Mouse (Mus musculus) limb, embryonic 15.5 days (tissue): ENCODE measurements at regions not wholly inside any gene's neighbourhood (a gene's known extent, or its start where the extent isn't known, plus 50 kb on each side); places are given as distances from the start of the nearest gene placed in this dataset.
"Not testable (repeated sequence)": the region's sequence is repeated elsewhere in the genome, so short reads cannot be mapped to it uniquely, and the experiment has no call there.

Experiments used
- ATAC-seq: fragments of 200-750 bp; cut with Nextera tagmentation; 2 replicates; pipeline ENCODE4 v1.8.0; 2017; ENCODE audit warnings: low read depth, moderate TSS enrichment; ENCODE audit not compliant: insufficient number of reproducible peaks, low FRiP score, low TSS enrichment
- H3K27ac ChIP-seq: fragments of 300-500 bp; sonication (generic); 2 replicates; pipeline ENCODE4 v1.5.1; 2015; ENCODE audit warnings: moderate library complexity, mild to moderate bottlenecking, inconsistent platforms
- H3K27me3 ChIP-seq: fragments of 300-500 bp; sonication (generic); 2 replicates; pipeline ENCODE4 v1.6.1; 2015; ENCODE audit warnings: inconsistent platforms
- H3K36me3 ChIP-seq: fragments of 300-500 bp; sonication (generic); 2 replicates; pipeline ENCODE4 v1.6.1; 2015; ENCODE audit warnings: inconsistent platforms
- H3K4me1 ChIP-seq: fragments of 300-500 bp; sonication (generic); 2 replicates; pipeline ENCODE4 v1.6.1; 2015; ENCODE audit warnings: inconsistent platforms
- H3K4me2 ChIP-seq: fragments of 300-500 bp; sonication (generic); 2 replicates; pipeline ENCODE4 v1.6.1; 2015; ENCODE audit warnings: mild to moderate bottlenecking, inconsistent platforms
- H3K4me3 ChIP-seq: fragments of 300-500 bp; sonication (generic); 2 replicates; pipeline ENCODE4 v1.5.1; 2015; ENCODE audit warnings: mild to moderate bottlenecking, inconsistent platforms
- H3K9ac ChIP-seq: fragments of 300-500 bp; sonication (generic); 2 replicates; pipeline ENCODE4 v1.6.1; 2015; ENCODE audit warnings: inconsistent platforms
- H3K9me3 ChIP-seq: fragments of 300-500 bp; sonication (generic); 2 replicates; pipeline ENCODE4 v1.6.1; 2016; ENCODE audit warnings: inconsistent platforms
- WGBS: fragments of 180-500 bp; shearing (Covaris S2); methylation state at CpG from one replicate; pipeline ENCODE4 v1.1.7; 2015; 5-methylcytosine and 5-hydroxymethylcytosine counted together

GRCm38 (mm10) chr12:112299603-112300002, 153.6 kb downstream of the Kif26a start:
- Histone ChIP-seq H3K4me1 (peaks cover 50% of the 10 kb centered on the region), H3K4me3 (no peak overlapping the region), H3K27me3 (peaks cover 10% of the 10 kb centered on the region), H3K4me2 (no peak overlapping the region), H3K27ac (no peak overlapping the region), H3K9me3 (no peaks in the 10 kb centered on the region), H3K9ac (no peak overlapping the region), H3K36me3 (no peaks in the 10 kb centered on the region)
- WGBS = 41% methylated on average over 6 of the region's 6 CpGs
- 0 out of 2 replicates have a peak, but pooled peaks have one; percentile 25 for ATAC-seq

- Histone ChIP-seq H3K9ac (no peak overlapping the region), H3K4me3 (no peak overlapping the region), H3K4me2 (no peak overlapping the region), H3K4me1 (peaks cover 50% of the 10 kb centered on the region), H3K9me3 (no peaks in the 10 kb centered on the region), H3K27me3 (peaks cover 8% of the 10 kb centered on the region), H3K27ac (no peak overlapping the region; the same call in 1 of the 2 replicates), H3K36me3 (no peaks in the 10 kb centered on the region)
- 48% methylated on average over 4 of the region's 4 CpGs for WGBS
- no peak for ATAC-seq
These were observed 154.1 kb downstream of the Kif26a start for GRCm38 (mm10) chr12:112300125-112300524.

DNA sequence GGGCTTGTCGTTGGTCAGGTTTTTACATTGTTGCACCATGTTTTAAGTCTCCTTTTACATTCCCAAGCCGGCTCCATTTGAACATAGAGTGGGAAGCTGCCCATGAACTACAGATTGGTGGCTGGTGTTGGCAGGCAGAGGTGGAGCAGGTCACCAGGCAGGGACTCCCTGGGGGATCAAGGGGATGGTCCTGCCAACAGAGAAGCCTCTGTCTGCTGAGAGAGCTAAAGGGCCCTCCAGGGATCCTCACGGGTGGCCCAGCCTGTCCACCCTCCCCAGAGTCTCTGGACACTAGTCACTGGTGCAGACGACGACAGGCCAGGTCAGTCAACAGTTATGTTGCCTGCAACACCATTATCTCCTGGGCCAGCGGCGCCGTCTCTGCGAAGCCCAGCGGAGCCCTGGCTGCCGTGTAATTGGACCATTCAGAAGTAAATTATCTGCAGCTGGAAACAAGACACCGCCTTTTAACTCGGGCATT, 155.4 kb downstream of the Kif26a start:
- H3K4me3 ChIP-seq = no peak overlapping the region
- peaks cover 8% of the 10 kb centered on the region for H3K27me3 ChIP-seq
- no peak overlapping the region for H3K9ac ChIP-seq
- peaks cover 40% of the 10 kb centered on the region for H3K4me1 ChIP-seq
- WGBS = 5% methylated on average over 13 of the region's 13 CpGs
- no peak overlapping the region for H3K27ac ChIP-seq
- no peaks in the 10 kb centered on the region for H3K9me3 ChIP-seq
- no peak overlapping the region for H3K4me2 ChIP-seq
- no peak for ATAC-seq
- H3K36me3 ChIP-seq = no peaks in the 10 kb centered on the region

DNA sequence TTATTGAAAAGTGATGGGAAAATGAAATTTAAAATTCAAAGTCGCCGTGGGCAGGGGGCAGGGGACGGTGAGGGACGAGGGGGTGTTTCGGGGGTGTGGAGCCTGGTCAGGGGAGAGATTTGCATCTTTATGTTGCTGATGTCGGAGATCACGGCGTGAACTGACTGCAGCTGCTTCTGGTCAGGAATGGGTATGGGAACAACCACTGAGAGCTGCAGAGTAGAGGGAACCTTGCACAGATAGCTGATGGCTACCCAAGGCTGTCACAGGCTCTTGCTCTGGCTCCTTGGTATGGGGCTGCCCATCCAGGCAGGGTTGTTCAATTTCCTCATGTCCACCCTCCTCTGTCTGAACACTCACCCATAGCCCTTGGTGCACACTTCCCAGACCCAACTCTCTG, 155.9 kb downstream of the Kif26a start:
- ATAC-seq = no peak
- Histone ChIP-seq H3K9ac (no peak overlapping the region), H3K4me1 (peaks cover 39% of the 10 kb centered on the region), H3K9me3 (no peaks in the 10 kb centered on the region), H3K36me3 (no peaks in the 10 kb centered on the region), H3K27me3 (peaks cover 8% of the 10 kb centered on the region), H3K4me3 (no peak overlapping the region), H3K27ac (no peak overlapping the region), H3K4me2 (no peak overlapping the region)
- 22% methylated on average over 8 of the region's 8 CpGs for WGBS

- no peak for ATAC-seq
- no peak overlapping the region for H3K9ac ChIP-seq
- H3K27ac ChIP-seq = no peak overlapping the region
- WGBS = 50% methylated on average over 7 of the region's 7 CpGs
- H3K4me3 ChIP-seq = no peak overlapping the region
- no peak overlapping the region for H3K4me2 ChIP-seq
- H3K36me3 ChIP-seq = no peaks in the 10 kb centered on the region
- peaks cover 8% of the 10 kb centered on the region for H3K27me3 ChIP-seq
- peaks cover 28% of the 10 kb centered on the region for H3K4me1 ChIP-seq
- no peaks in the 10 kb centered on the region for H3K9me3 ChIP-seq
These were observed 160.2 kb downstream of the Kif26a start for GRCm38 (mm10) chr12:112306208-112306607.

DNA sequence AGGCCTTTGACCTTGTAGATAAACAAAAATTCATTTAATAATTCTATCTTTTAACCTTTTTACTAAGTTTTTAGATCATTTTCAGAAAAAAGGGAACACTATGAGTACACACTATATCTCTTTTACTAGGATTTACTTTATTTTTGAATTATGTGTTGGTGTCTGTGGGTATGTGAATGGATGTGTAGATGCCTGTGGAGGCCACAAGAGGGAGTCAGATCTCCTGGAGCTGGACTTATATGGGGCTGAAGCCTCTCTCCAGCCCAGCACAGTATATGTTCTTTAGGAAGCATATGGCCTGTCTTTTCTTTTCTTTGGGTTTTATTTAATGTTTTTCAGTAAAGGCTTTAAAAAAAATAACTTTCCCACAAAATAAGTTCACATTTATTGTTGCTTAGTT, 162.0 kb downstream of the Kif26a start:
- H3K27ac ChIP-seq = no peak overlapping the region

DNA sequence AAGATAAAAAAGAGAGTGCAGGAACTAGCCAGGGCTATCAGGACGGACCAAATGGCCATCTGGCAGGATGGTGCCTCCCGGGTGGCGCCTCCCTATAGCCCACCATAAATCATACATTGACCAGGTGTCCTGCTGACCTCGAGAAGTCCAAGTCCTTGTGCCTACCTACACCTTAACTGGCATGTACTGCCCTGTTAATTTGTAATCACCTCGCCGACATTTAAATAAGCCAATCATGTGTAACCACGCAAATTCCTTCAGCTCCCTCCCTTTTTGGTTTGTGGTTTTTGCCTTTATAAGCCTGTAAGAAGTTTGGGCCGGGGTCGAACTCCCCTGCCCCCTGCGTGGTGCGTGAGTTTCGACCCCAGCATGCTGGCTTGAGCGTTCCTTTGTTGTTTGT, 163.1 kb downstream of the Kif26a start:
- not testable (repeated sequence) for H3K9ac ChIP-seq, H3K4me3 ChIP-seq, ATAC-seq, H3K36me3 ChIP-seq, H3K4me2 ChIP-seq, H3K9me3 ChIP-seq, H3K27me3 ChIP-seq, H3K27ac ChIP-seq
- H3K4me1 ChIP-seq = peaks cover 13% of the 10 kb centered on the region
- WGBS = 69% methylated on average over 13 of the region's 13 CpGs

More for the DNA sequence above, 162.0 kb downstream of the Kif26a start:
- no peaks in the 10 kb centered on the region for H3K36me3 ChIP-seq
- H3K4me3 ChIP-seq = no peak overlapping the region
- H3K4me2 ChIP-seq = no peak overlapping the region
- no peaks in the 10 kb centered on the region for H3K9me3 ChIP-seq
- H3K9ac ChIP-seq = no peak overlapping the region
- H3K4me1 ChIP-seq = peaks cover 13% of the 10 kb centered on the region
- ATAC-seq = no peak
- no peaks in the 10 kb centered on the region; the same call in 1 of the 2 replicates for H3K27me3 ChIP-seq

DNA sequence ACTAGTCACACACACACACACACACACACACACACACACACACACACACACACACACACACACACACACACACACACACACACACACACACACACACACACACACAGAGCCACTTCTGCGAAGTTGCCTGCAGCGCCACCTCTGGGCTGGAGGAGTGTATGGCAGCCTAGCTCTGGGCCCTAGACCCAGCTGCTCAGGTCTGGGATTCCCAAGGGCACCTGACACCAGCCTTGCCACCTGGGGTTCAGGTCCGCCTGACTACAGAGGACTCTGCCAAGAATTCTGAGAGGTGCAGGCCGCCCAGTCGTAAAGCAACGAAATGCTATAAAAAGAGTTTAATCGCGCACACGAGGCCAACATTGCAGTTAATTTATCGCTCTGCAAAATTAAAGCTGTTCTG, 163.8 kb downstream of the Kif26a start:
- Histone ChIP-seq H3K27ac (no peak overlapping the region), H3K9me3 (no peaks in the 10 kb centered on the region), H3K36me3 (no peaks in the 10 kb centered on the region), H3K4me3 (no peak overlapping the region), H3K4me2 (no peak overlapping the region; the same call in 1 of the 2 replicates), H3K4me1 (peaks cover 13% of the 10 kb centered on the region), H3K9ac (no peak overlapping the region), H3K27me3 (no peaks in the 10 kb centered on the region; the same call in 1 of the 2 replicates)
- ATAC-seq = no peak
- WGBS = 40% methylated on average over 10 of the region's 10 CpGs

- no peak for ATAC-seq
These were observed 164.7 kb downstream of the Kif26a start for GRCm38 (mm10) chr12:112310661-112311060.

DNA sequence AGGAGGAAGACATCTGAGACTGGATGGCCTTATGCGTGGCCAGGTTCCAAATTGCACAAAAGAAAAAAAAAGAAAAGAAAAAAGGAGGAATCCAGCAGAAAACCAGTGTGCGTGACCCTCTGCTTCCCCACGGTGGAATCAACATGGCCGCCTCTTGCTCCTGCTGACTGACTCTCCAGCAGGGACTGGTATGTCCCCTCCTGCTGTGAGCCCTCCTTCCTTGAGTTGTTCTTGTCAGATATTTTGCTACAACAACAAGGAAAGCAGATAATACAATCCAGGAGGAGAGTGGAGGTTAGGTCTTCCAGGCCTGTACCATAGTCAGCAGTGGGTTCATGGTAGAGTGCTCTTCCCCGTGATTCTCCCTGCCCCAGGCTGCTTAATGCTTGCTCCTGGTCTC, 168.8 kb downstream of the Kif26a start:
- no peak overlapping the region for H3K9ac ChIP-seq
- no peaks in the 10 kb centered on the region; the same call in 1 of the 2 replicates for H3K27me3 ChIP-seq
- no peak overlapping the region for H3K4me3 ChIP-seq
- no peak overlapping the region for H3K27ac ChIP-seq
- no peaks in the 10 kb centered on the region for H3K36me3 ChIP-seq
- WGBS = 84% methylated on average over 5 of the region's 5 CpGs
- ATAC-seq = no peak
- H3K9me3 ChIP-seq = no peaks in the 10 kb centered on the region
- H3K4me2 ChIP-seq = no peak overlapping the region
- peaks cover 12% of the 10 kb centered on the region for H3K4me1 ChIP-seq

More at GRCm38 (mm10) chr12:112310661-112311060, 164.7 kb downstream of the Kif26a start:
- Histone ChIP-seq H3K4me1 (peaks cover 13% of the 10 kb centered on the region), H3K9ac (no peak overlapping the region), H3K4me2 (no peak overlapping the region), H3K27ac (no peak overlapping the region), H3K27me3 (no peaks in the 10 kb centered on the region; the same call in 1 of the 2 replicates), H3K4me3 (no peak overlapping the region), H3K9me3 (no peaks in the 10 kb centered on the region), H3K36me3 (no peaks in the 10 kb centered on the region)
- 71% methylated on average over 10 of the region's 10 CpGs for WGBS

DNA sequence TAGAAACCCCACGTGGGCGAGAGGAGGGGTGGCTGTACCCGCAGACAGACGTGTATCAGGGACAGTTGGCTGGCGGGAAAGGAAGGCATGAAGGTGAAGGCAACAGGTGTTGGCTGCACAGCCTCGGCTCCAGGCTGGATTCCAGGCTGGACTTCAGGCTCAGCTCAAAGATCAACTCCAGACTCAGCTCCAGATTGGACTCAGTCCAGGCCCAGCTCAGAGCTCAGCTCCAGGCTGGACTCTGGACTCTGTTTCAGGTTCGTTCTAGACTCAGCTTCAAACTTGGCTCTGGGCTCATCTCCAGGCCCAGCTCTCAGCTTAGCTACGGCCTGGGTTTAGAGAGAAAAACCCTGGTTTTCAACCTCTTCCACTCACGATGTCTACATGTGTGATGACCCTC, 171.2 kb downstream of the Kif26a start:
- no peaks in the 10 kb centered on the region for H3K27me3 ChIP-seq
- H3K4me1 ChIP-seq = no peaks in the 10 kb centered on the region
- no peak overlapping the region for H3K4me2 ChIP-seq
- WGBS = 80% methylated on average over 9 of the region's 9 CpGs
- no peak overlapping the region for H3K27ac ChIP-seq
- no peak overlapping the region for H3K9ac ChIP-seq
- H3K9me3 ChIP-seq = no peaks in the 10 kb centered on the region
- no peak for ATAC-seq
- no peaks in the 10 kb centered on the region for H3K36me3 ChIP-seq
- H3K4me3 ChIP-seq = no peak overlapping the region

DNA sequence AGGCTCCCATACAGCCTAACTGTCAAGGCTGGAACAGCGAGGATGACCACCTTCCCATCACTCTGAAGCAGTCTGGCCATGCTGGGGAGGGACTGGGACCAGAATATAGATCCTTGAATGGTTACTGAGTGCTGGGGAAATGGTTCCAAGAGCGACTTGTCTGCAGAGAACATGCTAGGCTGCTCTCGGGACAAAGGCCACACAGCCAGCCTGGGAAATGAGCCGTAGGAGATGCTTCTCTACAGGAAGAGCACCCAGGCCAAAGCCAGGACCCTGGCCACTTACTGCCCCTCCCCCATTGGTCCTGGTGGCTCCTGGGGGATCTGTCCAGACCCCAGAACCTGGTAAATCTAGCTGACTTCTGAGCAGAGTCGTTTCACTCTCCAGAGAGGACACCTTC, 170.8 kb upstream of the A530016L24Rik start:
- WGBS = 76% methylated on average over 5 of the region's 5 CpGs
- Histone ChIP-seq H3K36me3 (no peaks in the 10 kb centered on the region), H3K4me1 (no peaks in the 10 kb centered on the region), H3K27ac (no peak overlapping the region), H3K4me3 (no peak overlapping the region), H3K9me3 (no peaks in the 10 kb centered on the region), H3K4me2 (no peak overlapping the region), H3K27me3 (no peaks in the 10 kb centered on the region), H3K9ac (no peak overlapping the region)
- ATAC-seq = no peak

DNA sequence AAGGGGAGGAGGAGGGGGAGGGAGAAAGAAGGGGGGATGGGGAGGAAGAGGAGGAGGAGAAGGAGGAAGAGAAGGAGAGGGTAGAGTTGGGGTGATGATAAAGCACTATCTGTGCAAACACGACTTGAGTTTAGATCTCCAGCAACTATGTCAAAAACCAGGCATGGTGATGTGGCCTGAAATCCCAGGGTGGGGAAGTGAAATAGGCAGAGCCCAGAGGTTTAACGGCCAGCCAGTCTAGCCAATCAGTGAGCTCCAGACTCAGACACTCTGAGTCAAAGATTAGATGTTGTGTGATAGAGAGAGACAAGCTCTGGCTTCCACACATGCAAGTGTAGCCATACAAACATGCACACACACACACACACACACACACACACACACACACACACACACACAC, 167.1 kb upstream of the A530016L24Rik start:
- Histone ChIP-seq H3K27me3 (peaks cover 7% of the 10 kb centered on the region; the same call in 1 of the 2 replicates), H3K4me1 (0 out of 2 replicates have a peak, but pooled peaks cover 3% of the 10 kb centered on the region), H3K27ac (no peak overlapping the region), H3K36me3 (no peaks in the 10 kb centered on the region), H3K4me3 (no peak overlapping the region), H3K4me2 (no peak overlapping the region), H3K9me3 (no peaks in the 10 kb centered on the region), H3K9ac (no peak overlapping the region)
- 64% methylated on average over 2 of the region's 2 CpGs for WGBS
- ATAC-seq = no peak
